29 mouse cellular contexts compared by ENCODE assay signal in the genomic region with DNA sequence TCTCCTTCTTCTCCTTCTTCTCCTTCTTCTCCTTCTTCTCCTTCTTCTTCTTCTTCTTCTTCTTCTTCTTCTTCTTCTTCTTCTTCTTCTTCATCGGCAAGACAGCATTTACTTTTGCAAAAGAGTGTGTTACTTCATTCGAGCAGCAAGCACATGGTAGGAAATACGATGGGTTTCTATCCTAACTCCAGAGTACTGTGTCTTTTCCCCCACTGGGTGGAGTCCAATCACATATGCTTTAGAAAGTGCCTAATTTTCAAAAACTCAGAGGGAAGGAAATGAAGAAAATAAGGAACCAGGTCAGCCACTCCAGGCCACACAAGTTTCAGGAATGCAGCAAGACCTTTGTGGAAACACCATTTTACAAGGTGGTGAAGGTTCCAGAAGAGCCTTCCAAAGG. TPM values are rescaled to one million over a fixed set of nuclear protein-coding genes. Genes with fewer than 3 reads are reported as not detected.
DNase-seq lines count a peak whose midpoint lies in the region; TF ChIP-seq lines count a peak whose summit lies in the region.
"Had no signal": no experiment of that assay in that cellular context is flagged by ENCODE, and none has a peak within 500 bp of the region (broad histone marks: within the 10 kb centered on the region; RNA-seq: fewer than 3 reads in every experiment).

No protein-coding gene starts in this region.

- intact Hi-C loops in left cerebral cortex, adult 2 months (cut with DNase I), result loop anchor here (10.0 kb wide), 1 partner anchor 701 kb away; no protein-coding TSS in a partner anchor
- intact Hi-C loops in heart, adult 2 months (cut with DNase I), result no loop called here

- H3K9me3 ChIP-seq in MEL (replicated peaks; ENCODE audit: insufficient read depth, low read length), result no peaks in the 10 kb centered on the region
- H3K9me3 ChIP-seq: embryonic facial prominence, embryonic 10.5 days; embryonic facial prominence, embryonic 15.5 days; forebrain, embryonic 12.5 days; hindbrain, embryonic 13.5 days; liver, embryonic 12.5 days; stomach, embryonic 15.5 days had no signal

- H3K36me3 ChIP-seq in MEL (ENCODE audit: control insufficient read depth in 1 of 2, insufficient read depth in 2 of 2, low read length in 2 of 2), result peaks cover 0 to 16% of the 10 kb centered on the region in 2 experiments; a peak in 2 of 4 replicates
- no peaks in the 10 kb centered on the region for H3K36me3 ChIP-seq in macrophage (ENCODE audit: inconsistent target)
- no peaks in the 10 kb centered on the region for H3K36me3 ChIP-seq in heart, adult 2 months (ENCODE audit: control insufficient read depth, insufficient read depth, low read length)
- H3K36me3 ChIP-seq: embryonic facial prominence, embryonic 10.5 days; embryonic facial prominence, embryonic 15.5 days; forebrain, embryonic 12.5 days; heart, embryonic 12.5 days; hindbrain, embryonic 13.5 days; liver, embryonic 12.5 days; stomach, embryonic 15.5 days had no signal

- TF ChIP-seq CTCF in left cerebral cortex, adult 2 months (IDR thresholded peaks at IDR 0.05), result peak; percentile 15; the same call in 1 of the 2 replicates
- TF ChIP-seq CTCF in MEL (IDR thresholded peaks at IDR 0.05 in 2 of 3, conservative IDR thresholded peaks at IDR 0.05 in 1 of 3; ENCODE audit: control insufficient read depth in 1 of 3, insufficient read depth in 1 of 3, low read depth in 2 of 3, low read length in 3 of 3, poor library complexity in 1 of 3, severe bottlenecking in 1 of 3), result peak in 1 of 3 experiments; percentile 30; a peak in 2 of 6 replicates
- no peak for TF ChIP-seq CTCF in heart, adult 2 months (IDR thresholded peaks at IDR 0.05)

- H3K9ac ChIP-seq in MEL (ENCODE audit: control insufficient read depth, low read depth, low read length, poor library complexity, severe bottlenecking), result peak overlapping the region; percentile 37
- no peak overlapping the region for H3K9ac ChIP-seq in heart, adult 2 months (ENCODE audit: low read depth, low read length)
- H3K9ac ChIP-seq: embryonic facial prominence, embryonic 15.5 days; forebrain, embryonic 12.5 days; forebrain, postnatal 0 days; heart, embryonic 12.5 days; hindbrain, embryonic 13.5 days; liver, embryonic 12.5 days; liver, postnatal 0 days; stomach, embryonic 15.5 days had no signal

- TF ChIP-seq POLR2A in MEL (IDR thresholded peaks at IDR 0.05; ENCODE audit: control insufficient read depth in 1 of 2, insufficient read depth in 1 of 2, low read depth in 1 of 2, low read length in 2 of 2, poor library complexity in 1 of 2), result no peak
- TF ChIP-seq POLR2A in heart, adult 2 months (IDR thresholded peaks at IDR 0.05; ENCODE audit: insufficient read depth, low read depth, low read length), result no peak

- no peak for DNase-seq in left cerebral cortex, adult 2 months (ENCODE audit: extremely low spot score in 1 of 2, low spot score in 2 of 2)
- DNase-seq in left cerebral cortex, adult 18-20 months (ENCODE audit: low spot score in 2 of 2), result no peak
- DNase-seq in 416B (ENCODE audit: low read depth), result peak; percentile 57
- DNase-seq in MEL (ENCODE audit: low read depth, low spot score), result peak; percentile 70
- DNase-seq in heart, adult 2 months, result no peak
- DNase-seq in cerebellum, adult 11 months, result no peak
- DNase-seq in gastrocnemius, adult 8-10 months (ENCODE audit: low spot score in 2 of 2), result no peak
- DNase-seq: adrenal gland, adult 2 months; adrenal gland, postnatal 36 days; cerebellum, adult 8-10 months; cerebellum, postnatal 25 days; forebrain, postnatal 0 days; gastrocnemius, postnatal 10 days; heart, adult 18-20 months; heart, postnatal 4 days; kidney, adult 8-10 months; kidney, postnatal 10 days; left cerebral cortex, postnatal 4 days; liver, postnatal 0 days; midbrain, embryonic 14.5 days; right cerebral cortex, postnatal 25 days had no signal

- WGBS in macrophage (ENCODE audit: missing documents), result 13% methylated on average over 2 of the region's 3 CpGs
- 70% methylated on average over 3 of the region's 3 CpGs for WGBS in heart, adult 2 months

- peak; percentile 28 for TF ChIP-seq RAD21 in MEL (IDR thresholded peaks at IDR 0.05; ENCODE audit: low read depth, low read length)

- no peaks in the 10 kb centered on the region for H3K27me3 ChIP-seq in MEL (ENCODE audit: control insufficient read depth in 1 of 2, insufficient read depth in 2 of 2, low read length in 2 of 2)
- no peaks in the 10 kb centered on the region for H3K27me3 ChIP-seq in heart, adult 2 months (ENCODE audit: control insufficient read depth, insufficient read depth, low read length)
- H3K27me3 ChIP-seq: embryonic facial prominence, embryonic 15.5 days; forebrain, embryonic 12.5 days; heart, embryonic 12.5 days; hindbrain, embryonic 13.5 days; liver, embryonic 12.5 days; stomach, embryonic 15.5 days had no signal

- no peak overlapping the region for H3K27ac ChIP-seq in left cerebral cortex, adult 2 months
- H3K27ac ChIP-seq in MEL (ENCODE audit: control insufficient read depth, low read depth, low read length), result peak overlapping the region; percentile 57
- H3K27ac ChIP-seq in macrophage, result peak overlapping the region; percentile 77
- no peak overlapping the region for H3K27ac ChIP-seq in heart, adult 2 months
- H3K27ac ChIP-seq: embryonic facial prominence, embryonic 10.5 days; embryonic facial prominence, embryonic 15.5 days; forebrain, embryonic 12.5 days; hindbrain, embryonic 13.5 days; liver, embryonic 12.5 days; stomach, embryonic 15.5 days had no signal

- no peak overlapping the region for H3K4me3 ChIP-seq in left cerebral cortex, adult 2 months
- H3K4me3 ChIP-seq in MEL (ENCODE audit: control insufficient read depth in 1 of 2, insufficient read depth in 1 of 2, low read depth in 2 of 2, low read length in 2 of 2) (no peak overlapping the region), macrophage (ENCODE audit: inconsistent target) (no peak overlapping the region)
- no peak overlapping the region for H3K4me3 ChIP-seq in heart, adult 2 months
- H3K4me3 ChIP-seq: embryonic facial prominence, embryonic 10.5 days; embryonic facial prominence, embryonic 15.5 days; forebrain, embryonic 12.5 days; heart, embryonic 12.5 days; hindbrain, embryonic 13.5 days; liver, embryonic 12.5 days; stomach, embryonic 15.5 days had no signal

- H3K79me2 ChIP-seq in MEL (ENCODE audit: control insufficient read depth, insufficient read depth, low read length, poor library complexity), result peaks cover 5% of the 10 kb centered on the region
- peaks cover 2% of the 10 kb centered on the region for H3K79me2 ChIP-seq in macrophage (ENCODE audit: inconsistent target)
- H3K79me2 ChIP-seq in heart, adult 2 months (replicated peaks; ENCODE audit: control insufficient read depth, insufficient read depth, low read length), result no peaks in the 10 kb centered on the region

- TF ChIP-seq EP300 in MEL (IDR thresholded peaks at IDR 0.05; ENCODE audit: low read depth in 1 of 2, low read length in 2 of 2), result no peak
- no peak for TF ChIP-seq EP300 in heart, adult 2 months (IDR thresholded peaks at IDR 0.05; ENCODE audit: insufficient read depth, low read depth, low read length)

- H3K4me1 ChIP-seq in MEL (ENCODE audit: control insufficient read depth in 1 of 2, insufficient read depth in 2 of 2, low read length in 2 of 2), result peaks cover 7 to 12% of the 10 kb centered on the region in 2 experiments; a peak in 3 of 4 replicates
- H3K4me1 ChIP-seq in heart, adult 2 months (ENCODE audit: control insufficient read depth, insufficient read depth, low read length), result no peaks in the 10 kb centered on the region
- H3K4me1 ChIP-seq: embryonic facial prominence, embryonic 10.5 days; embryonic facial prominence, embryonic 15.5 days; heart, embryonic 12.5 days; hindbrain, embryonic 13.5 days; stomach, embryonic 15.5 days had no signal

RNA-seq across cellular contexts. Expression of gene Metap1, which starts 4.4 kb away (rescaled TPM):
- total RNA-seq in left cerebral cortex, adult 2 months (2021), result 10 to 100 TPM; 40.7 to 44.3 TPM
- 10 to 100 TPM; 43.7 to 46.0 TPM for total RNA-seq in left cerebral cortex, adult 18-20 months (2021)
- 71.0 and 73.1 TPM in 2 replicates for total RNA-seq in MEL (2012; rRNA removed)
- 10 to 100 TPM; 57.4 to 96.3 TPM for polyA plus RNA-seq in MEL (2012; ENCODE audit: insufficient read depth in 1 of 2, insufficient read length in 2 of 2, low read depth in 1 of 2, low replicate concordance in 2 of 2, missing spikeins in 1 of 2)
- 100 to 1,000 TPM in 9 of 26 experiments, 10 to 100 TPM in 17; 45.8 to 159 (median 88.1) TPM for total RNA-seq in macrophage (2018; cell fraction: chromatin; rRNA removed)
- 10 to 100 TPM; 16.3 to 28.3 (median 23.1) TPM for total RNA-seq in macrophage (2018; cell fraction: cytosol; rRNA removed)
- total RNA-seq in macrophage (2018; cell fraction: nucleus; rRNA removed), result 100 to 1,000 TPM in 1 of 26 experiments, 10 to 100 TPM in 25; 29.1 to 111 (median 68.4) TPM
- 20.2 to 38.0 TPM (median 29.5 TPM) in 3 replicates for polyA plus RNA-seq in macrophage (2018)
- total RNA-seq in heart, adult 2 months (2021), result 10 to 100 TPM; 34.5 to 39.1 TPM
- 21.3 and 37.3 TPM in 2 replicates for polyA plus RNA-seq in heart, adult 2 months (2012; rRNA removed)
- 10 to 100 TPM; 51.4 to 54.0 (median 53.7) TPM for total RNA-seq in gastrocnemius, adult 8-10 months (2022)

RNA-seq across cellular contexts. Expression of gene Eif4e, which starts 32.3 kb away (rescaled TPM):
- 100 to 1,000 TPM; 181 to 197 TPM for total RNA-seq in left cerebral cortex, adult 2 months (2021)
- total RNA-seq in left cerebral cortex, adult 18-20 months (2021), result 100 to 1,000 TPM; 189 to 215 TPM
- 363 and 364 TPM in 2 replicates for total RNA-seq in MEL (2012; rRNA removed)
- polyA plus RNA-seq in MEL (2012; ENCODE audit: insufficient read depth in 1 of 2, insufficient read length in 2 of 2, low read depth in 1 of 2, low replicate concordance in 2 of 2, missing spikeins in 1 of 2) (100 to 1,000 TPM in 1 of 2 experiments, 10 to 100 TPM in 1; 83.5 to 490 TPM), macrophage (2018) (68.5 to 182 TPM (median 95.8 TPM) in 3 replicates)
- 100 to 1,000 TPM in 2 of 26 experiments, 10 to 100 TPM in 24; 18.7 to 150 (median 37.0) TPM for total RNA-seq in macrophage (2018; cell fraction: chromatin; rRNA removed)
- 100 to 1,000 TPM in 11 of 26 experiments, 10 to 100 TPM in 15; 60.9 to 124 (median 88.6) TPM for total RNA-seq in macrophage (2018; cell fraction: cytosol; rRNA removed)
- total RNA-seq in macrophage (2018; cell fraction: nucleus; rRNA removed), result 100 to 1,000 TPM in 2 of 26 experiments, 10 to 100 TPM in 24; 20.7 to 114 (median 38.6) TPM
- 100 to 1,000 TPM; 171 to 195 TPM for total RNA-seq in heart, adult 2 months (2021)
- polyA plus RNA-seq in heart, adult 2 months (2012; rRNA removed), result 56.3 and 128 TPM in 2 replicates
- total RNA-seq in gastrocnemius, adult 8-10 months (2022), result 100 to 1,000 TPM; 109 to 133 (median 125) TPM

RNA-seq across cellular contexts. Expression of gene Adh5, which starts 50.8 kb away (rescaled TPM):
- total RNA-seq in left cerebral cortex, adult 2 months (2021), result 10 to 100 TPM; 54.9 to 58.3 TPM
- 10 to 100 TPM; 62.1 to 62.6 TPM for total RNA-seq in left cerebral cortex, adult 18-20 months (2021)
- total RNA-seq in MEL (2012; rRNA removed), result 127 and 128 TPM in 2 replicates
- polyA plus RNA-seq in MEL (2012; ENCODE audit: insufficient read depth in 1 of 2, insufficient read length in 2 of 2, low read depth in 1 of 2, low replicate concordance in 2 of 2, missing spikeins in 1 of 2), result 100 to 1,000 TPM; 187 to 351 TPM
- 10 to 100 TPM in 21 of 26 experiments, 1 to 10 TPM in 5; 6.1 to 50.1 (median 23.7) TPM for total RNA-seq in macrophage (2018; cell fraction: chromatin; rRNA removed)
- total RNA-seq in macrophage (2018; cell fraction: cytosol; rRNA removed), result 10 to 100 TPM; 57.0 to 86.0 (median 71.7) TPM
- total RNA-seq in macrophage (2018; cell fraction: nucleus; rRNA removed), result 10 to 100 TPM; 15.9 to 57.8 (median 32.3) TPM
- polyA plus RNA-seq in macrophage (2018), result 51.7 to 94.7 TPM (median 76.1 TPM) in 3 replicates
- 10 to 100 TPM; 74.1 to 82.3 TPM for total RNA-seq in heart, adult 2 months (2021)
- 40.7 and 72.7 TPM in 2 replicates for polyA plus RNA-seq in heart, adult 2 months (2012; rRNA removed)
- total RNA-seq in gastrocnemius, adult 8-10 months (2022), result 10 to 100 TPM; 61.0 to 64.1 (median 61.7) TPM

Comparison
In these comparisons a context has a peak if more than half of its experiments do, and no peak if none do; other contexts are left out.
1. DNase-seq: peak in 416B (single experiment) and MEL (single experiment); none in left cerebral cortex, adult 2 months (0 of 2), left cerebral cortex, adult 18-20 months (0 of 2), heart, adult 2 months (0 of 2), cerebellum, adult 11 months (single experiment) and gastrocnemius, adult 8-10 months (0 of 2).
2. H3K27ac ChIP-seq: peak in MEL (single experiment) and macrophage (single experiment); none in left cerebral cortex, adult 2 months (single experiment) and heart, adult 2 months (single experiment).